Mouse (Mus musculus): ENCODE measurements around the gene Shb. TPM values are rescaled to one million over a fixed set of nuclear protein-coding genes. Genes with fewer than 3 reads are reported as not detected.

Shb gene
- polyA plus RNA-seq, 1 experiment from 2014 or later = 5.8 TPM

DNA sequence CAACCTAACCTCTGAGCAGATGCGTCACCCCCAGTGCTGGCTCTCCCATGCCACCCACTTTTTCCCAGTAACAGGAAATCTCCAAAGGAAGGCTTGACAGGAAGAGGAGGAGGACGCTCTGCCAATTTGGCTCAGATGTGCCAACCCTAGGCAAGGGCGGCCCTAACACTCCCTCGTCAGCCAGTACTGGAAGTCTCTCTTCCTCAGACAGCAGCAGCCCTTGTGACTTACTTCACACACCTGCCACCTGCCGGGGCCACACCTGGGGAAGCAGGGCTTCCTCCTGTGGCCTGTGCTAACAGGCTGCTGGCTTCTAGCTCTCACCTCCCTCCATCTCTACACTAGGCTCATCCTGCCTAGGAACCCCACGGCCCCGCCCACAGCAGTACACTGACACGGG lies 31.9 kb downstream of the Shb start:
- no peaks in the 10 kb centered on the region for H3K27me3 ChIP-seq (ENCODE audit: control insufficient read depth, insufficient read depth, low read length)
- H3K4me1 ChIP-seq (ENCODE audit: control insufficient read depth, insufficient read depth, low read length) = peaks cover 5% of the 10 kb centered on the region; the same call in 1 of the 2 replicates
- no peak overlapping the region for H3K27ac ChIP-seq (replicated peaks; ENCODE audit: low read depth, low read length)
- H3K9ac ChIP-seq (replicated peaks; ENCODE audit: low read length) = no peak overlapping the region
- no peak overlapping the region for H3K4me2 ChIP-seq (ENCODE audit: low read depth, low read length)
- H3K36me3 ChIP-seq (replicated peaks; ENCODE audit: control insufficient read depth, insufficient read depth, low read depth, low read length) = no peaks in the 10 kb centered on the region
- DNase-seq (ENCODE audit: low spot score) = no peak
- ATAC-seq (replicated peaks; ENCODE audit: insufficient number of reproducible peaks, low FRiP score, low TSS enrichment, low read depth) = no peak
- WGBS = 70% methylated on average over 8 of the region's 8 CpGs
- H3K9me3 ChIP-seq (replicated peaks; ENCODE audit: control insufficient read depth, low read length) = no peaks in the 10 kb centered on the region
- no peak overlapping the region for H3K4me3 ChIP-seq (ENCODE audit: low read depth, low read length)

- no peak overlapping the region; the same call in 1 of the 2 replicates for H3K9ac ChIP-seq (replicated peaks; ENCODE audit: low read length)
- H3K4me3 ChIP-seq (ENCODE audit: low read depth, low read length) = no peak overlapping the region
- ATAC-seq (replicated peaks; ENCODE audit: insufficient number of reproducible peaks, low FRiP score, low TSS enrichment, low read depth) = no peak
- no peak for DNase-seq (ENCODE audit: low spot score)
- no peak overlapping the region for H3K27ac ChIP-seq (replicated peaks; ENCODE audit: low read depth, low read length)
- no peaks in the 10 kb centered on the region for H3K27me3 ChIP-seq (ENCODE audit: control insufficient read depth, insufficient read depth, low read length)
- WGBS = 35% methylated on average over 10 of the region's 10 CpGs
- H3K4me1 ChIP-seq (ENCODE audit: control insufficient read depth, insufficient read depth, low read length) = peaks cover 8% of the 10 kb centered on the region; the same call in 1 of the 2 replicates
- no peak overlapping the region for H3K4me2 ChIP-seq (ENCODE audit: low read depth, low read length)
- no peaks in the 10 kb centered on the region for H3K9me3 ChIP-seq (replicated peaks; ENCODE audit: control insufficient read depth, low read length)
- H3K36me3 ChIP-seq (replicated peaks; ENCODE audit: control insufficient read depth, insufficient read depth, low read depth, low read length) = no peaks in the 10 kb centered on the region
These were observed 32.7 kb downstream of the Shb start for GRCm38 (mm10) chr4:45499556-45499955.

DNA sequence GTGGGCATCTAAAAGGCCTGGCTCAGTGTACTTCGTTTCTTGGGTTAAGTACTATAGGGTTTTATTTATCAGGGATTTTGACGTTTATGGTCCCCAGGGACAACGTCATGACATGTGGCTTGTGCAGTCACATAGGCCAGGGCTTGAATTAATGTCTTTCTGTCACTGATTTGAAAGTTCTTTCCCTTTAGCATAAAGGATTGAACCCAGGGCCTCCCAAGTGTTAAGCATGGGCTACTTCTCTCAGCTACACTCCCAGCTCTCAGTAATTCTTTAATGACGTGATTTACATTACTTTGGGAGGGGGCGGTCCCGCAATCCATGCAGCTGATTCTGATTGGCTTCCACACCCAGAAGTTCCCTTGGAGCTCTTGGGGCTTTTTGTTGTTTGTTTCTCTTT lies 33.2 kb downstream of the Shb start:
- WGBS = 19% methylated on average over 6 of the region's 6 CpGs
- Histone ChIP-seq H3K9me3 (replicated peaks; ENCODE audit: control insufficient read depth, low read length) (no peaks in the 10 kb centered on the region), H3K9ac (replicated peaks; ENCODE audit: low read length) (no peak overlapping the region), H3K36me3 (replicated peaks; ENCODE audit: control insufficient read depth, insufficient read depth, low read depth, low read length) (no peaks in the 10 kb centered on the region), H3K27ac (replicated peaks; ENCODE audit: low read depth, low read length) (no peak overlapping the region), H3K4me2 (ENCODE audit: low read depth, low read length) (no peak overlapping the region), H3K4me1 (ENCODE audit: control insufficient read depth, insufficient read depth, low read length) (peaks cover 10% of the 10 kb centered on the region; the same call in 1 of the 2 replicates), H3K4me3 (ENCODE audit: low read depth, low read length) (no peak overlapping the region), H3K27me3 (ENCODE audit: control insufficient read depth, insufficient read depth, low read length) (no peaks in the 10 kb centered on the region)
- DNase-seq (ENCODE audit: low spot score) = peak; percentile 32
- no peak for ATAC-seq (replicated peaks; ENCODE audit: insufficient number of reproducible peaks, low FRiP score, low TSS enrichment, low read depth)

DNA sequence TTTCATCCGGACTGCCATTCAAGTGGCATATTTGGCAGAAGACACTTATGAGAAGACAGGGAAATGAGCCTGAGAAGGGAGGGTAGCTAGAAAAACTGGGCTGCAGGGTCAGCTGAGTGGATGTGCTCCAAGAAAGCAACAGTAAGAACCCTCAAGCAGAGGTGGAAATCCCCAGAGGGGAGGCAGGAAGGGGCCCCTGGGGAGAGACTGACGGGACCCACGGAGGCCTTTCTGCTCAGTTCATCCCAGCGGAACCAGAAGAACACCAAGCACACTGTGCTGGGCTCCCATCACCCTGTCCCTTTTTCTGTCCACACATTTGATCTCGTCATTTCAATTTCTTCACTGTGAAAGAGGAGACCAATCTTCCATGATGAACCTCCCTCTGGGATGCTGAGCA lies 33.9 kb downstream of the Shb start:
- no peaks in the 10 kb centered on the region for H3K27me3 ChIP-seq (ENCODE audit: control insufficient read depth, insufficient read depth, low read length)
- DNase-seq (ENCODE audit: low spot score) = no peak
- H3K9me3 ChIP-seq (replicated peaks; ENCODE audit: control insufficient read depth, low read length) = no peaks in the 10 kb centered on the region
- no peak overlapping the region for H3K4me3 ChIP-seq (ENCODE audit: low read depth, low read length)
- no peak overlapping the region for H3K9ac ChIP-seq (replicated peaks; ENCODE audit: low read length)
- WGBS = 46% methylated on average over 5 of the region's 5 CpGs
- no peak overlapping the region for H3K27ac ChIP-seq (replicated peaks; ENCODE audit: low read depth, low read length)
- no peaks in the 10 kb centered on the region for H3K36me3 ChIP-seq (replicated peaks; ENCODE audit: control insufficient read depth, insufficient read depth, low read depth, low read length)
- H3K4me2 ChIP-seq (ENCODE audit: low read depth, low read length) = no peak overlapping the region
- peaks cover 16% of the 10 kb centered on the region for H3K4me1 ChIP-seq (ENCODE audit: control insufficient read depth, insufficient read depth, low read length)
- ATAC-seq (replicated peaks; ENCODE audit: insufficient number of reproducible peaks, low FRiP score, low TSS enrichment, low read depth) = no peak

DNA sequence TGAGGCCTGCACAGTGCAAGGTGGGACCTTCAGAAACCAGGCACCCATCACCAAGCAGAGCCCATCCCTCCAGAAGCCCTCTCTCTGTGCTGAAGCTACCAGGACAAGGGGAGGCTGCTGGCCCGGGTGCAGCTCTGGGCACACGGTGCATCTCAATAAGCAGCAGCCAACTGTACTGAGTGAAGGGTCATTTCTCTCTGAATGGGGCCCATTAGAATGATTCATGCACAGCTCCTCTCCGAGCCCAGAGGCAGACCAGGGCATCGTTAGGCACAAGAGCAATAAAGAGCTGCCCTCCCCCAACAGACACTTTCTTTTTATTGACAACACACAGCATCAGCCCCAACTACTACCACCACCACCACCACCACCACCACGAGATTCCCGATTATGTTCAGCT lies 35.0 kb downstream of the Shb start:
- ATAC-seq (replicated peaks; ENCODE audit: insufficient number of reproducible peaks, low FRiP score, low TSS enrichment, low read depth) (no peak), DNase-seq (ENCODE audit: low spot score) (no peak)
- H3K27ac ChIP-seq (replicated peaks; ENCODE audit: low read depth, low read length) = no peak overlapping the region
- WGBS = 69% methylated on average over 6 of the region's 6 CpGs
- H3K4me2 ChIP-seq (ENCODE audit: low read depth, low read length) = no peak overlapping the region
- no peaks in the 10 kb centered on the region for H3K9me3 ChIP-seq (replicated peaks; ENCODE audit: control insufficient read depth, low read length)
- H3K9ac ChIP-seq (replicated peaks; ENCODE audit: low read length) = no peak overlapping the region
- H3K4me3 ChIP-seq (ENCODE audit: low read depth, low read length) = no peak overlapping the region
- no peaks in the 10 kb centered on the region for H3K27me3 ChIP-seq (ENCODE audit: control insufficient read depth, insufficient read depth, low read length)
- no peaks in the 10 kb centered on the region for H3K36me3 ChIP-seq (replicated peaks; ENCODE audit: control insufficient read depth, insufficient read depth, low read depth, low read length)
- peaks cover 24% of the 10 kb centered on the region for H3K4me1 ChIP-seq (ENCODE audit: control insufficient read depth, insufficient read depth, low read length)

DNA sequence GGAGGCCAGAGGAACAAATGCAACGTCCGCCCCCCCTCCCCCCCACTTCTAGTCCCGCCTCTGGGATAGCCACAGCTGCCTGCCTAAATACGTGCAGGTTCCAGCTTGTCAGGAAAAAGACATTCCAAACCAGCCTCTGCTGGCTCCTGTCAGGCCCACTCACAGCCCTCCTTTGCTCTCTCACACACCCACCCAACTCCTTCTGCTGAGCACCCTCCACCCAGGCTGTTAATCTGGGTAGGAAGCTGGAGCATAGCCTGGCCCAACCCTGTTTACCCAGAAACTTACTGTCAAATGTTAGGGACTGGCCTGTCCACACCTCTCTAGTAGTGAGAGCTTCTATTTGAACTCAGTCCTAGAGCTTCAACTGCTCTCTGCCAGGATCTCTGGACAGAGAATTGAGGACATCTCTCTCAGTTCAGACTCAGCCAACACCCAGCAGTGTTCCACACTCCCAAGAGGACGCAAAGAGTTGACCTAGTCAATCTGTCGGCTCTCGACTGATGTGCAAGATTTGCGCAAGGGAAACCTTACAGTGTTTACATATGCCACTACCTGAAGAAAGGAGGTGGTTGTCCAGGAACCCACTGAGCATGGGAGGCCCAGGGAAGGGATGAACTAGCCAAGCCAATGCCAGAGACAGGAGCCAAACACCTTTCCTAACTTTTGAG lies 36.6 kb downstream of the Shb start:
- Histone ChIP-seq H3K4me1 (ENCODE audit: control insufficient read depth, insufficient read depth, low read length) (peaks cover 33% of the 10 kb centered on the region), H3K27me3 (ENCODE audit: control insufficient read depth, insufficient read depth, low read length) (no peaks in the 10 kb centered on the region), H3K36me3 (replicated peaks; ENCODE audit: control insufficient read depth, insufficient read depth, low read depth, low read length) (no peaks in the 10 kb centered on the region), H3K27ac (replicated peaks; ENCODE audit: low read depth, low read length) (no peak overlapping the region), H3K9me3 (replicated peaks; ENCODE audit: control insufficient read depth, low read length) (no peaks in the 10 kb centered on the region), H3K4me3 (ENCODE audit: low read depth, low read length) (no peak overlapping the region), H3K4me2 (ENCODE audit: low read depth, low read length) (no peak overlapping the region), H3K9ac (replicated peaks; ENCODE audit: low read length) (no peak overlapping the region)
- ATAC-seq (replicated peaks; ENCODE audit: insufficient number of reproducible peaks, low FRiP score, low TSS enrichment, low read depth) = no peak
- DNase-seq (ENCODE audit: low spot score) = peak; percentile 20
- 40% methylated on average over 8 of the region's 8 CpGs for WGBS

DNA sequence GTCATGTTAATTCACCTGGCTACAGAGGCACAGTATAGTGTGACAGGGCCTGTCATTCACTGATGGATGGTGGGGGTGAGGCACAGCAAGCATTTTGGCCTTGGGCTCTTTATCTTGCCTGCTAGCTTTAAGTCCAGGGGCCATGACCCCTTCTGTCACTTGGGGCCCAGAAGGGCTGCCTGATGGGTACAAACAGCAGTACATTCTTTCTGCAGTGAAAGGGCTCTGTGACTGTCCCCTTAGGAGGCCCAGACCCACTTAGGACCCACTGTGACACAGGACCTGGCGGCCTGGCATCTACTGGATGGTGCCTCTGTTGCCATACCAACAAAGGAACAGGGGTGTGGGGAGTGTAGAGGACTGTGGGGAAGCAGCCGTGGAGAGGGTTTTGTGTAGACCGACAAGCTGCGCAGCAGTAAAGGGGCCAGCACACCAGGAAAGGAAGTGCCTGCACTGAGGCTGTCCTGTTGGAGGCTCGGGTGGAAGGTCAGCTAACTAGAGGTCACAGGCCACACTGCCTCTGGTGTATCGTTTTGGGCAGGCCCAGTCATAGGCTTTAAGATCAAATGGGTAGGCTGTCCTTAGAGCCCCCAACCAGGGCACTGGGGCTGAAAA lies 38.4 kb downstream of the Shb start:
- no peak overlapping the region for H3K4me2 ChIP-seq (ENCODE audit: low read depth, low read length)
- ATAC-seq (replicated peaks; ENCODE audit: insufficient number of reproducible peaks, low FRiP score, low TSS enrichment, low read depth) (no peak), DNase-seq (ENCODE audit: low spot score) (no peak)
- no peak overlapping the region for H3K4me3 ChIP-seq (ENCODE audit: low read depth, low read length)
- no peak overlapping the region for H3K9ac ChIP-seq (replicated peaks; ENCODE audit: low read length)
- H3K4me1 ChIP-seq (ENCODE audit: control insufficient read depth, insufficient read depth, low read length) = peaks cover 47% of the 10 kb centered on the region
- WGBS = 8% methylated on average over 6 of the region's 6 CpGs
- H3K27ac ChIP-seq (replicated peaks; ENCODE audit: low read depth, low read length) = no peak overlapping the region
- H3K27me3 ChIP-seq (ENCODE audit: control insufficient read depth, insufficient read depth, low read length) = no peaks in the 10 kb centered on the region
- no peaks in the 10 kb centered on the region for H3K9me3 ChIP-seq (replicated peaks; ENCODE audit: control insufficient read depth, low read length)
- H3K36me3 ChIP-seq (replicated peaks; ENCODE audit: control insufficient read depth, insufficient read depth, low read depth, low read length) = no peaks in the 10 kb centered on the region

GRCm38 (mm10) chr4:45493118-45493517 lies 39.2 kb downstream of the Shb start:
- Histone ChIP-seq H3K4me2 (ENCODE audit: low read depth, low read length) (0 out of 2 replicates have a peak overlapping the region, but pooled peaks have one; percentile 7), H3K27me3 (ENCODE audit: control insufficient read depth, insufficient read depth, low read length) (no peaks in the 10 kb centered on the region), H3K4me1 (ENCODE audit: control insufficient read depth, insufficient read depth, low read length) (peaks cover 48% of the 10 kb centered on the region), H3K9me3 (replicated peaks; ENCODE audit: control insufficient read depth, low read length) (no peaks in the 10 kb centered on the region), H3K4me3 (ENCODE audit: low read depth, low read length) (no peak overlapping the region), H3K27ac (replicated peaks; ENCODE audit: low read depth, low read length) (0 out of 2 replicates have a peak overlapping the region, but pooled peaks have one; percentile 14), H3K36me3 (replicated peaks; ENCODE audit: control insufficient read depth, insufficient read depth, low read depth, low read length) (no peaks in the 10 kb centered on the region), H3K9ac (replicated peaks; ENCODE audit: low read length) (no peak overlapping the region)
- 14% methylated on average over 7 of the region's 7 CpGs for WGBS
- DNase-seq (ENCODE audit: low spot score) (peak; percentile 11), ATAC-seq (replicated peaks; ENCODE audit: insufficient number of reproducible peaks, low FRiP score, low TSS enrichment, low read depth) (no peak)
